Mouse (Mus musculus): Measurements from ENCODE around the gene Scaf4.
"Not testable (repeated sequence)": the region's sequence is repeated elsewhere in the genome, so short reads cannot be mapped to it uniquely, and the experiment has no call there.

DNA sequence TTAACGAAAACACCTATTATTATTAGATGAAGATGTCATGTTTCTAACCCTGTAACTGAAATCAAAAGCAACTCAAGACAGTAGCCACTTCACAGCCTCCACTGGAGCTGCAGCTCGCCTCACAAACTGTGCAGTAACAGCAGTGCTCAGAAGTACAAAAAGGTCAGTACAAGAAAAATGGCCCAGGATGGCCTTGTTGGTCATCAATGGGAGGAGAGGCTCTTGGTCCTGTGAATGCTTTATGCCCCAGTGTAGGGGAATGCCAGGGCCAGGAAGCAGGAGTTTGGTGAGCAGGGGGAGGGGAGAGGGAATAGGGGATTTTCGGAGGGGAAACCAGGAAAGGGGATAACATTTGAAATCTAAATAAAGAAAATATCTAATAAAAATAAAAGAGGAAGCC, 33.0 kb downstream of the Scaf4 start:
- not testable (repeated sequence) for TF ChIP-seq CTCF, EP300 (IDR thresholded peaks at IDR 0.05)

All from lung, postnatal 0 days (tissue).